Mouse (Mus musculus): ENCODE data around the gene Mnx1.
A peak's percentile ranks its signal among the peaks of the same experiment; 100 is the strongest.

The Mnx1 gene

DNA sequence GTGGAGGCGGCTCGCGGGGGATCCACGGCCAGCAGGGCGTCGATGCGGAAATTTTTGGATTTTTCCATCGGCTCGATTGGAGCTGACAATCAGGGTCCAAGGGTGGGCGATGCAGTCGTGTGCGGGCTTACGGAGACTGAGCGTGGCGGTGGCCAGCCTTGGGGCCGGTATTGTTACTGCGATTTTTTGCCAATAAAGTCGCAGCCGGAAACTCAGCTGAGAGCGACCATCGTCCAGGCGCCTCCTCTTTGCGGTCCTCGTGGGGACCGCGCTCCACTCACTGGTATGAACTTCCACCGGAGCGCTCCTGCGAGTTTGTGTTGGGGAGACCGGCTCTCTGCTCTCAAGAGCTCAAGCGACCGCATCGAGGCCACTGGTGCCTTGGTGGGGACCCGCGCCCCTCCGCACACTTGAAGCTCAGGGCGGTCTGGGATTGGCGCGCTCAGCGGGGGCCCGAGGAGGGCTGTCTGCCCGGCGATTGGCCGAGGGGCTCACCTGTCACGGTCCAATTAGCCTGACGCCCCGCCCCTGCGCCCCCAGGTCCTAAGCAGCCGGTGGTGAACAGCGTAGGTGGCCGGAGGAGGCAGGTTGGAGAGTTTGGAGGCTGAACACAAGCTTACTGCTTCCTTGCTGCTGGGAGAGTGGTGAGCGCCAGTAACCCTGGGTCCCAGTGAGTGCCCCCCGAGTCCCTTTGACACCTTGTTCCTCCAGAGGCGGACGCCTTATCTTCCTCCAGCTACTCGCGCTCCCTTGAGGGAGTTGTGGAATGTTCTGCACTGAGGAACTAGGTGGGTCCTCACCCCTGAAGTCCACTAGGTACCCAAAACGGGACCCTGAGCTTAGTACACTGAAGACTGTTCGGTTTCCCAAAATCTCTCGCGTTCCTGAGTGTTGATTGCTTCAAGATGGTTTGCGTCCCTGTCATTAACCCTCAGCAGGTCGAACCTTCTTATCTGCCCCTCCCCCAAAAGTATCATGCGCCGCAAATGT, at the start of gene Mnx1:
Gene Mnx1 (minus strand): TSS at position 263 of the 990 bp plus-strand sequence.
- DNase-seq, result no peak

GRCm38 (mm10) chr5:29516432-29516831, 38.2 kb upstream of the Mnx1 start:
- no peak for DNase-seq

DNA sequence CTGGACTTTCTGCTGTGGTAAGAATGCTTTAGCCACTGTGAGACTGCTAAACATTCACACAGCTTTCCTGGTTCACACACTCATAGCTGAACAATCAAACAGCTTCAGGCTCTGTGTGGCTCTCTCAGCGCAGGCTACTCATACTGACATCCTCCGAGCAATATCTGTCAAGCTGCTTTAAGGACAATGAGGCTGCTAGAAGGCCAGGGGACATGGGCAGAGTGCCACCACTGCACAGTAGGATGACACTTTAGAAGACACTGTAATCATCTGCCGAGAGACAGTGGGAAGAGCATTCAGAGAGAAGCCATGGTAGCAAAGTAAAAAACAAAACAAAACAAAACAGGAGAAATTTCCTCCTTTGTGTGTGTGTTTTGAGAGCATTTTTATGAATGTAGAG, 37.6 kb upstream of the Mnx1 start:
- DNase-seq, result no peak

DNA sequence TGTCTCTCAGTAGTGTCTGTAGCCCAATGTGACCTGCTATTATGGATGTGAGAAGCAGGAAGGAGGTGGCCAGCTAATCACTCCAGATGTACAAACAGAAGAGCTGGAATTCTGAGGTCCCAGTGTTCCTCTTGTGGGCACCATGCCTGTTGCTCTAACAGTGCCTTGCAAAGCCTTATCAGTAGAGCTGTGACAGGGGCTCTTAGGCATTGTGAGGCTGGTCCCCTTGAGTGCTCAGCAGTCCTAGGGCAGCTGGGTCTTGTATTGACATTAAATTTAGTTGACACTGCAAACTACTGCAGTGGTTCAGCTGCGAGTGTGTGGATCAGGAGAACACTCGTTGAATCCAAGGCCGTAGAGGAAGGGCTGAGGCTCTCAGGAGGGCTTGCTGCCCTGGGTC, 28.7 kb upstream of the Mnx1 start:
- DNase-seq, result no peak

GRCm38 (mm10) chr5:29487321-29487720, 9.1 kb upstream of the Mnx1 start:
- no peak for DNase-seq

DNA sequence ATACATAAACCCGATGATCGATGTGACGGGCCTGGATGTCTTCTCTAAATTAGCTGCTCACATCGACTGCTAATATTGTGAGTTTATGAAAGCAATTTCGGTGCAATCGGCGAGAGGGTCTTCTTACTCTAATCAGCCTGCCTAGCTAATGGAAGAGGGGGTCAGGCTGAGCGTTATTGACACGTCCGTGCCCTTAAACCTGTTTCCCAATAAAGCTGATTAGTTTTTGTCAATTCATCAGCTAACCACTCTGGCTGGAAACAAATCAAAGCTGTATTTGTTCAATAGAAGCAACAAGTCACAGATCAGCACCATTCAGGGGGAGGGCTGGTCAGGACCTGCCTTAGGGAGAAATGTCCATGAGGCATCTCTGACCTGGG, 7.7 kb upstream of the Mnx1 start:
- DNase-seq, result no peak

- no peak for DNase-seq
These were observed 7.0 kb upstream of the Mnx1 start for GRCm38 (mm10) chr5:29484965-29485940.

DNA sequence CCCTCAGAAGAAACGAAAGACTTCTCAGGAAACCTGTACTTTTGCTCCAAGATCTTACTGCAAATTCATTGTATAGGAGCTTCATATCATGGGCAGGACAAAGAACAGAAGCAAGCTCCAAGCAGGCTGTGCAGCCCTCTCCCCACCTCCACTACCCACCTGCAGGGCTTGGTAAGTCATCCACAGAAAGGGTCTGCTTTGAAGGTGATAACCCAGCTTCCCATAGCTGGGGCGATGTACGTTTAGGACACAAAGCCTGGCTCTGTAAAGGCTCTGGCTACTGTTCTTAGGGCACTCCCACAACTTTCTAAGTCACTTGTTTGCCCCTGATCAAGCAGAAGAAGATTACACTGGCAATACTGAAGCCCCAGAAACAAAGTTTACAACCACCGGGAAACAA, 5.5 kb upstream of the Mnx1 start:
- DNase-seq, result no peak

DNA sequence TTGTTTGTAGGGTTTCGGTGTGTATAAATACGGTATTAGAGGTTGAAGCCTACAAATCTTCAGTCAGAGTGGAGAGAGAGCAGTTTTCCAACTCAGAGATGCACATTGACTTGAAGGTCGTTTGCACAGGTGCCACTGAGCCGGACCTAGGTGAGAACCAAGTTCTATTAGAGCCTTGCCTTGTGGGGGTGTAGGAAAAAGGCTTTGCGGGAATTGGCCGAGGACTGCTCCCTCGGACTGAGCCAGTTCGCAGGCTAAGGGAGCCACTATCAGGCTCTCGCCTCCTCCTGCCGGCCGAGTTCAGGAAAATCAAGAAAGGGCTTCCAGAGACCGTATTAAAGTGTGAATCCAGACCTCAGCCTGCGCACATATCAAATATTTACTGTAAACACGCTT, 926 bp upstream of the Mnx1 start:
- peak; percentile 33 for DNase-seq

- no peak for DNase-seq
These were observed 629 bp downstream of the Mnx1 start for GRCm38 (mm10) chr5:29477474-29478207.

DNA sequence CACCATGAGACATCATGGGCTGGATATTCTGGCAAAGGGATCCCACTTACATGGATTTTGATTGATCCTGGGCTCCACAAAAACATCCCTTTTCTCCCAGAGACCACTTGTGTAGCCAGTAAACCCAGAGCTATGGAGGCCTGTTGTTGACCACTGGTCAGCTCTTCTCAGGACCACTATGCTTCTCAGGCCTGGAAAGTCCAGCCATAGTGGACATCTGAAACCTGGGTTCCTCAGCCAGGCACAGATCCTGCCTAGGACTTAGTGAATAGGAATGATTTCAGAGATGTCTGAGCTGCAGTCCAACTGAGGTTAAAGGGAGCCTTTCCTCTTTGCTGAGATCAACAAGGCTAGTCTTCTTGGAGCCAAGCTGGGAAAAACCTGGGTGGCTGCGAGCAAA, 2.2 kb downstream of the Mnx1 start:
- no peak for DNase-seq

DNA sequence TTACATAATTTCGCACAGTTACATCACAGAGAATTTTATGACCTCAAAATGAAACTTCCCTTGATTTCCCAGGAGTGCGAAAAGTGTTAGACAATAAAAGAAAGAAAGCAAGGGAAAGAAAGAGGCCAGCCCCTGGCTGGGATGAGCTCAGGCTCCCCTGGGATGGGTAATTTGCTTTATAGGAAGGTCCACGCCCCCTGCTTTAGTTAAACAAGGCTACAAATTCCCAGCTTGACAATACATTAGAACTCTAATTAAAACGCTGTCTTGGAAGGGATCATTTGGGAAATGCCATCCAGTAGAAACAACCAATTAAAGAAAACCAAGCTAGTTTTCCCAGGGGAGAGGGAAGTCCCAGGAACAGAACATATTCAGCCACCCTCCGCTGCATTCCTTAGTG, 2.7 kb downstream of the Mnx1 start:
- DNase-seq, result no peak

- no peak for DNase-seq
These were observed 3.2 kb downstream of the Mnx1 start for GRCm38 (mm10) chr5:29475041-29475440.

GRCm38 (mm10) chr5:29474246-29474960, 3.9 kb downstream of the Mnx1 start:
- DNase-seq, result no peak

DNA sequence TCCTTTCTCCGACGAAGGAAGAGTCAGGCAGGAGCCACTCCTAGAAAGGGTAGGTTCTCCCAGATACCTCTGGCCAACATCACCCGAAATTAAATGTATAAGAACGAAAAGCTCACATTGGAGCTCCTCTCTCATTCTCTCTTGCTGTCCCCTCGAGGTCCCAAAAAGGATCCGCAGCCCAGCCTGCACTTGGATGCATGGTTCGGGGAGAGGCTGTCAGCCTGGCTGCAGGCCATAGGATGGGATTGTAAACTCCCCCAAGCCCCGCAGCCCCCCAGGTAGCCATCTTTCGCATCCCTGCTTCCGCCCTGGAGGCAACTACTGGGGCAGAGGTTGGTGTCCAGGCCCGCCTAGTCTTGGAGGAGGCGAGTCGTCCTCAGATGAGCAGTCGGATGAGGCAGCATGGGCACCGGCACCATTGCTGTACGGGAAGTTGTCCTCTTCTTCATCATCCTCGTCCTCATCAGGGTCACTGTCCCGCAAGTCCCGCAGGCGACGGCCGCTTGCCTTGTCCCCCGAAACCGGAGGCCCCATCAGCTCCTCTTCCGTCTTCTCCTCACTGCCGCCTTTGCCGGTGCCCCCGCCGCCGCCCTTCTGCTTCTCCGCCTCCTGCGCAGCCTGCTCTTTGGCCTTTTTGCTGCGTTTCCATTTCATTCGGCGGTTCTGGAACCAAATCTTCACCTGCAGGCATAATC, 4.6 kb downstream of the Mnx1 start:
- DNase-seq, result no peak

DNA sequence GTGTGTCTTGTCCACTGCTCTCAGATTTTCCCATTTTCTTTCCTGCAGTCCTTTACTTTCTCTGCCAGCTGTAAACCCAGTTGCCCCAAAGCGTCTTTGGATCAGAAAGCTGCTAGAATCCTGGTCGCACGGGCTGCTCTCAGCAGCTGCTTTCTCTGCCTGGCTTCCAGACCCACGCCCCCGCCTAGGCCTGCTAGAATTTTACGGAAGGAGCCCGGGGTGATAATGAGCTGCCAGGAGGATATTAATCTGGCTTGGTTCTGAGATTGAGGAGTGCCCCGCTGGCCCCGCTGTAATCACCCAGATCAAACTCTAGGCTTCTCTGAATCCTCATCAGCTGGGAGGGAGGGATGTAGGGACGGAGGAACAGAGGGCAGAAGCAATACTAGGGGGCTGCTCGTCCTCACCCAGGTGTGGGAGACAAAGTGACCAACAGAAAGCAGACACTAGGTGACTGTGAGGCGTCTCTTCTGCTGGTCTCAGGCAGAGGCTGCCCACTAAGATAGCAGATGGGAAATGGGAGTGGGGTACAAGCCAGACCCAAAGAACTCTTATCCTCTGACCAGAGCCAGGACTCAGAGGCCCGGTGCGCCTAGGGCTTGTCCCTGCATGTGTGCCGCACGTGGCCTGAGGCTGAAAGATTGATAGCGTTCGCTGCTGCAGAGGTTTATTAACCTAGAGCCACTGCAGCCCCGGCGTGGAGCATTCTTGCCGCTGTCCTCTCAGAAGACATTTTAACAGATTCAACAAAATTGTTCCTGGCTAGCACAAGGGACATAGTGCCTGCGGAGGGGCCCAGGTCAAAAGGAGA, 6.2 kb downstream of the Mnx1 start:
- DNase-seq, result no peak

DNA sequence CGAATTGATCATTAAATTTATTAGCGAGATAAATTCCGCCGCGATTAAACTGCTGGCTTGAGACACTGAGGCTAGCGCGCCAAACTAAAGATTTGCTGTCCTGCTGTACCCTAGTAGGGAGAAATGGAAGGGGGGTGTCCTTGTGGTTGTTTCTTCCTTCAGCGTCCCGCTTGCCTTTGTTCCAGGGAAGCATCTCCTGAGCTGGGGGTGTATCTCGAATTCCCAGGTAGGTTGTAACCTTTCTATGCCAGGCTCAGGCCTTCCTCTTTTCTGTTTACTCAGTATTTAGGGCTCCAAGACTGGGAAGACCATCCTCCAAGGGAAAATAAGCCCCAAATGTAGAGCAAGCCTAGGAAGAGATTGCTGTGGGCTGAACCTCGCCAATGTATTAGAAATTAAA, 6.9 kb downstream of the Mnx1 start:
- no peak for DNase-seq

DNA sequence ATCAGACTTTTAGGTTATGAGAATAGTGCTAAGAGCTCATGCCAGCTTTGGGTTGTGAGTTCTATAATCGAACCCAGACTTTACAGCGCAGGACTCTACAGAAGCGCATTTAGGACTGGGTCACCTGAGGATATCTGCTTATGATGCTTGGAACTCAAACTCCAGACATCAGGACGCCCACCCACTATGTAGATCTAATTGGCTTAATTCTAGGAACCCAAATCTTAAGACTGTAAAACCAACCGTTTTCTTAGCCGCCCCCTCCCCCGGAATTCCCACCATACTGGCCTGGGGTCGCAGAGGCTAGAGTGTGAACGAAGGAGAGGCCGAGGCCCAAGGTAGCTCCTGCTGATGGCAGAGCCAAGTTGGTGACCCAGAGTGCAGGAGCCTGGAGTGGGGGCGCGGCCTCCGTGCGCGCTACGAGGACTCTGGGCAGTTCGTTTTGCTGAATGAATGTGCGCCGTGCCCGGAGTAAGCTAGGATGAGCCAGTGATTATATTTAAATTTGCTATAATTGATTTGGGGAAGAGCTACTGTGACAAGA, 7.3 kb downstream of the Mnx1 start:
- no peak for DNase-seq

DNA sequence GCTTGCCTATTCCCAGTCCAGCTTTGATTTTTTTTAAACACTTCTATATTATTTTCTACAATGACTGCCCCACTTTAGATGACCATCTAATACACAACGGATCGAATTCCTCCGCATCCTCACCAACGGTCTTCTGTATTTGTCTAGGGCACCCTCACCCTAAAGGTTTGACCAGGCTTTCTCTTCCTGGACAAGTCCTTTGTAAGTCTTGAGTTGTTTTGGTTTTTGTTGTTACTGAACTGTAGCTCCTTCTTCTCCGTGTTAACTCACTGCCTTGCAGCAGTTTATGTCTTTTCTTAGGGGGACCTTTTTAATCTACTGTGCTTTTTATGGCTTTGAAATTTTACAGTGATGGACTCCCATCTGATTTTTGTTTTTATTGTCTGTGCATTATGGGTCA, 8.0 kb downstream of the Mnx1 start:
- DNase-seq, result no peak

GRCm38 (mm10) chr5:29469501-29469900, 8.8 kb downstream of the Mnx1 start:
- no peak for DNase-seq

Measured in right cerebral cortex, postnatal 4 days (tissue).